Mouse (Mus musculus) spleen, adult 2 months (tissue): Measurements from ENCODE around the gene Cd3eap. TPM values are rescaled to one million over a fixed set of nuclear protein-coding genes. Genes with fewer than 3 reads are reported as not detected.

ENCODE experiments used
- DNase-seq, 2 experiments: peaks; one replicate each; pipeline versions ENCODE4 v3.0.0 to v3.0.0-alpha.2; 2012 to 2021; ENCODE audit warnings: low spot score in 2 of 2, low read depth in 1 of 2
- H3K27ac ChIP-seq: fragments of 200-500 bp; 2 replicates; pipeline ENCODE4 v1.5.1; 2012; ENCODE audit warnings: low read length, inconsistent platforms; ENCODE audit not compliant: insufficient read depth
- H3K27me3 ChIP-seq: fragments of 200-500 bp; 2 replicates; pipeline ENCODE4 v1.6.1; 2012; ENCODE audit warnings: mild to moderate bottlenecking, moderate library complexity, low read length, inconsistent platforms; ENCODE audit not compliant: control insufficient read depth, insufficient read depth
- H3K36me3 ChIP-seq: fragments of 200-500 bp; 2 replicates; pipeline ENCODE4 v1.6.1; 2012; ENCODE audit warnings: mild to moderate bottlenecking, low read length, inconsistent platforms; ENCODE audit not compliant: control insufficient read depth, insufficient read depth
- H3K4me1 ChIP-seq: fragments of 200-500 bp; 2 replicates; pipeline ENCODE4 v1.6.1; 2011; ENCODE audit warnings: inconsistent platforms; ENCODE audit not compliant: control insufficient read depth, insufficient read depth, insufficient read length
- H3K4me3 ChIP-seq: fragments of 200-500 bp; 2 replicates; pipeline ENCODE4 v1.5.1; 2011; ENCODE audit warnings: mild to moderate bottlenecking, inconsistent platforms; ENCODE audit not compliant: insufficient read depth, insufficient read length; ENCODE audit errors: extremely low read depth
- CTCF ChIP-seq: fragments of 200-500 bp; IDR thresholded peaks from 2 replicates; pipeline ENCODE4 v1.5.1; 2011; ENCODE audit warnings: mild to moderate bottlenecking, inconsistent platforms; ENCODE audit not compliant: insufficient read depth, insufficient read length, insufficient replicate concordance; ENCODE audit errors: extremely low read depth
- POLR2A ChIP-seq: fragments of 200-500 bp; IDR thresholded peaks from 2 replicates; pipeline ENCODE4 v1.6.1; 2011; ENCODE audit warnings: low read depth, low read length, inconsistent platforms
- WGBS: fragments of 180-500 bp; shearing (Covaris S2); methylation state at CpG from one replicate; pipeline ENCODE4 v1.1.7; 2018; 5-methylcytosine and 5-hydroxymethylcytosine counted together
- polyA plus RNA-seq: library from polyadenylated mRNA; depleted of rRNA; stranded (reverse); fragments of >200 nt; gene quantifications from 2 replicates; pipeline ENCODE4 v1.2.3, GENCODE M21; 2012

Gene Cd3eap
- polyA plus RNA-seq, 1 experiment = 5.8 TPM

DNA sequence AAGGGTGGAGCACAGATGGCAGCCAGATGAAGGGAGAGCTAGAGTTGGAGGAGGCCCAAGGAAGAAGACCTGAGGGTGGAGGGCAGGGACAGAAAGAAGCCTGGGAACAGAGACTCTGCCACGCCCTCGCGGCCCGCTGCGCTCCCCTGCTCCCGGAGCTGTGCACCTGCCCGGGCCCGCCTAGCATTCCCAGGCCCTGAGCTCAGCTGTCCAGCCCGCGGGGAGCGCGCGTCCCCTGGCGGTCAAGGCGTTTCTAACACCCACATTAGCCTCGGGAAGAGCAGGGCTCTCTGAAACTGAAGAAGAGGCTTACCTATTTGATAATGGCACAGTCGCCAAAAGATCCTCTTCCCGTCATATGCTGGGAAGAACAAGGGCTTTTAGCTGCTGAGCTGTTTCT is 4.6 kb upstream of the Cd3eap start:
- Histone ChIP-seq H3K4me1 (peaks cover 12% of the 10 kb centered on the region), H3K4me3 (no peak overlapping the region), H3K36me3 (no peaks in the 10 kb centered on the region), H3K27ac (no peak overlapping the region), H3K27me3 (peaks cover 6% of the 10 kb centered on the region)
- WGBS = 8% methylated on average over 18 of the region's 18 CpGs
- peak in 1 of 2 experiments; percentile 66 for DNase-seq
- TF ChIP-seq POLR2A (no peak), CTCF (peak; percentile 83)

DNA sequence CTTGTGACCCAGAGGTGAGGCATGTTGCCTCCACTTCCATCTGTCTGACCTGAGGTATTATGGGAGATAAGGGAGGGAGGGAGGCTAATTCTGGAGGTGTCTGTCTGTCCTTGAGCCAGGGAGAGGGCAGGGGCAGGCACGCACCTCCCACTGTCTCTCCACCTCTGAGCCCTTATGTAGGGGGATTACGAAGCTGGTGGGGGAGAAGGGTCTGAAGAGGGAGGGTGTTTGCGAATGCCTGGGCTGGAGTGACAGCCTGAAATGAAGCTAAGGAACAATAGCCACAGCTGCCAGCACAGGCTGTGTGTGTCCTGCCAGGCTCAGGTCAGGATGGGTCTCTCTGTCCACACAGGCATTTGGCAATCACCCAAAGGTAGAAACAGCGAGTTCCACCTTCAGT is 3.0 kb upstream of the Cd3eap start:
- Histone ChIP-seq H3K4me3 (no peak overlapping the region), H3K36me3 (no peaks in the 10 kb centered on the region), H3K27me3 (peaks cover 6% of the 10 kb centered on the region), H3K4me1 (peaks cover 12% of the 10 kb centered on the region), H3K27ac (no peak overlapping the region)
- no peak for DNase-seq
- 89% methylated on average over 4 of the region's 4 CpGs for WGBS
- TF ChIP-seq CTCF (no peak), POLR2A (no peak)

DNA sequence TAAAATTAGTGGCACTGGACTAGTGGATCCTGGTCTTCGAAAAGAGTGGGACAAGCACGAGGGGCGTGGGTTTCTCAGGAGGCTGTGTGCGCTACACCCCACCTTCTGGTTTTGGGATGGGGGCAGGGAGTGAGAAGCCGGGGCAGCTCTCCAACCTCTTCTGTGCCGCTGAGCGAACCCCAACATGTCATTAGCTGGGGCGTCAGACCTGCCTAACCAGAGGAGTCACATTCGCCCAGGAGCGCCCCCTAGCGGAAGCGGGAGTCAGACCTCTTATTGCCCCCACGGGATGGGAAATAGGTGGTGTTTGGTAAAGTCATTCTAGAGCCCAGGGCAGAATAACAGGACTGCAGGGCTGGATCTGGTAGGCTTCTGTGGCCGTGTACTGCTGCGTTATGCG is 2.4 kb upstream of the Cd3eap start:
- Histone ChIP-seq H3K27ac (no peak overlapping the region), H3K27me3 (peaks cover 6% of the 10 kb centered on the region), H3K36me3 (no peaks in the 10 kb centered on the region), H3K4me3 (no peak overlapping the region), H3K4me1 (peaks cover 12% of the 10 kb centered on the region)
- DNase-seq = peak; percentile 56 to 72
- 10% methylated on average over 16 of the region's 16 CpGs for WGBS
- TF ChIP-seq POLR2A (no peak), CTCF (peak; percentile 63; the same call in 1 of the 2 replicates)

DNA sequence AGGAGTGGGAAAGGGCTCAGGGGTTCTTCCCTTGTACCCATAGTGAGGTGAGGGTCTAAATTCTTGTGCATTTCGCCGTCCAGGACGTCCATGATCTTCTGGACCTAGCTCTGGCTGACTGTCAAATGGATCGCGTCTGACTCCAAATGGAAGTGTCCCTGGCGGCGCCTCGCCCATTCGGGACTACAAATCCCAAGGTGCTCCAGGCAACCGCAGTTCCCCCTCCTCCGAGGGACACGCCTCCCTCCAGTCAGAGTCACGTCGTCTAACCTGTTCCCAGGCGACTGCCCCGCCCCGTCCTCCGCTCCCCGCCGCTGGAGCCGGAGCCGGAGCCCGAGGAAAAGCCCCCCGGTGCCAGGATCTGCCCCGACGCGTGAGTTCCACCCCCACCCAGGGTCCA is 1.7 kb upstream of the Cd3eap start:
- under 1% methylated on average over 27 of the region's 27 CpGs for WGBS
- no peak overlapping the region for H3K27ac ChIP-seq

DNA sequence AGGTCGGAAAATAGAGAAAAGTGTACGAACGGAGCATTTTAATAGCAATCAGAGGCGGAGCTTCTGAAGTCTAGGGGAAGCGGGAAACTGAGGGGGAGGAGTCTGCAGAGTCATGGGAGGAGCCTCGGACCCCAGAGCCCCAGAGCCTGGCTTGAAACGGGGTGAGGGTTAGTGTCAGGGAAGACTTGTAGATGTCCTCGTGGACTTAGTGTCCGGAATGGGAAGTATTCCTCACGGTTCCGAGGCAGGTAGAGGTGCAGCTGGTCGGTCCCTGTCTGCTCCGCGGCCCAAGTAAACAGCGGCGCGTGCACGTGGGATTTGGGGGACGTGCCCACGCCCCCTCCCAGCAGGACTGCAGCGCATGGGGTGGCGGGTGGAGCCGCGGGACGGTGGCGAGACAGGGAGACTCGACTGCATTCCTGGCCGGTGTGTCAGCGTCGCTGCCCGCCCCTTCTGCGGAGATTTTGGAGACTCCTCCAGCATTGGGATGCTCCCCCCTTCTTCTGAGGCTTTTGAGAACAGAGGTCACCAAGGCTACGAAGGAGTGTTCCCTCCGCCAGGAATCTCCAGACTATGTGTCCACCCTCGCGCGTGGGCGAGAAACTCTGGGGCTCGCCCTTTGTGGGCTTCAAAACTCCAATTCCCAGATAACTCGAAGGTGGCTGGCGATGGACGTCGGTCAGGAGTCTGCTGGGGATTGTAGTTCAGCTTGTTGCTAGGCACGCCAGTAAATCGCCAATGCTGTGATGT is 784 bp upstream of the Cd3eap start:
- no peaks in the 10 kb centered on the region for H3K36me3 ChIP-seq
- under 1% methylated on average over 45 of the region's 45 CpGs for WGBS
- peak overlapping the region; percentile 81 for H3K4me3 ChIP-seq
- H3K27ac ChIP-seq = no peak overlapping the region
- TF ChIP-seq CTCF = no peak
- no peak for TF ChIP-seq POLR2A
- DNase-seq = peak in 1 of 2 experiments; percentile 55
- H3K27me3 ChIP-seq = peaks cover 6% of the 10 kb centered on the region
- H3K4me1 ChIP-seq = peaks cover 12% of the 10 kb centered on the region

More for the DNA sequence above, 1.7 kb upstream of the Cd3eap start:
- peak overlapping the region; percentile 56; the same call in 1 of the 2 replicates for H3K4me3 ChIP-seq
- H3K36me3 ChIP-seq = no peaks in the 10 kb centered on the region
- H3K4me1 ChIP-seq = peaks cover 12% of the 10 kb centered on the region
- peak in 1 of 2 experiments; percentile 54 for DNase-seq
- TF ChIP-seq CTCF (no peak), POLR2A (no peak)
- H3K27me3 ChIP-seq = peaks cover 6% of the 10 kb centered on the region

DNA sequence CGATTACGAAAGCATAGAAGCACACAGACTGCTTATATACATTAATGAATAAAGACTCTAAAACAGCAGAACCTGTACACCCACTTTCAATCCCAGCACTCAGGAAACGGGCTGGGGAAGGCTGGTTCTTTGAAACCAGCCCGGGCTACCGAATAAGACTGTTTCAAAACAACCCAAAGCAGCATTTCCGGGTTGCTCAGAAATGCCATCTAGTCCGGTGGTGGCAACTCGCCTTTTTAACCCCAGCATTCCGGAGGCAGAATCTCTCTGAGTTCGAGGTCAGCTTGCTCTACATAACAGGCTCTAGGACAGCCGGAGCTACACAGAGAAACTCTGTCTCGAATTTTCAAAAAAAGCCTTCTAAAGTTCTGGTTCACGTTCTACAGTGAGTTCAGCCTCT is 649 bp downstream of the Cd3eap start:
- 11% methylated on average over 13 of the region's 13 CpGs for WGBS
- Histone ChIP-seq H3K27ac (no peak overlapping the region), H3K4me1 (peaks cover 12% of the 10 kb centered on the region), H3K27me3 (peaks cover 6% of the 10 kb centered on the region), H3K36me3 (peaks cover 4% of the 10 kb centered on the region; the same call in 1 of the 2 replicates), H3K4me3 (peak overlapping the region; percentile 27; the same call in 1 of the 2 replicates)
- DNase-seq = no peak
- TF ChIP-seq POLR2A = no peak
- no peak for TF ChIP-seq CTCF
